Mouse (Mus musculus) stomach, embryonic 14.5 days (tissue): ENCODE results near the gene Catsper3. TPM values are rescaled to one million over a fixed set of nuclear protein-coding genes. Genes with fewer than 3 reads are reported as not detected.

Experiments
- ATAC-seq: fragments of 200-750 bp; cut with Nextera tagmentation; 2 replicates; pipeline ENCODE4 v1.8.0; 2017; ENCODE audit warnings: low read depth, moderate TSS enrichment; ENCODE audit not compliant: insufficient number of reproducible peaks, insufficient read depth, low FRiP score
- H3K27ac ChIP-seq: fragments of 300-500 bp; sonication (generic); 2 replicates; pipeline ENCODE4 v1.5.1; 2014; ENCODE audit warnings: mild to moderate bottlenecking, low read length, moderate library complexity, mixed read lengths
- H3K27me3 ChIP-seq: fragments of 300-500 bp; sonication (generic); 2 replicates; pipeline ENCODE4 v1.6.1; 2014; ENCODE audit warnings: low read length, control low read depth, mixed read lengths; ENCODE audit not compliant: control insufficient read depth, insufficient read depth
- H3K36me3 ChIP-seq: fragments of 300-500 bp; sonication (generic); 2 replicates; pipeline ENCODE4 v1.6.1; 2014; ENCODE audit warnings: mild to moderate bottlenecking, control low read depth, low read length, moderate library complexity, mixed read lengths; ENCODE audit not compliant: control insufficient read depth, insufficient read depth
- H3K4me1 ChIP-seq: fragments of 300-500 bp; sonication (generic); 2 replicates; pipeline ENCODE4 v1.6.1; 2014; ENCODE audit warnings: low read length, control low read depth, mixed read lengths; ENCODE audit not compliant: control insufficient read depth, insufficient read depth
- H3K4me2 ChIP-seq: fragments of 300-500 bp; sonication (generic); replicated peaks from 2 replicates; pipeline ENCODE4 v1.6.1; 2014; ENCODE audit warnings: low read depth, low read length, control low read depth
- H3K4me3 ChIP-seq: fragments of 300-500 bp; sonication (generic); 2 replicates; pipeline ENCODE4 v1.5.1; 2014; ENCODE audit warnings: low read depth, low read length, control low read depth
- H3K9ac ChIP-seq: fragments of 300-500 bp; sonication (generic); replicated peaks from 2 replicates; pipeline ENCODE4 v1.6.1; 2014; ENCODE audit warnings: low read depth, mild to moderate bottlenecking, control low read depth, low read length, moderate library complexity, mixed read lengths
- H3K9me3 ChIP-seq: fragments of 300-500 bp; sonication (generic); 2 replicates; pipeline ENCODE4 v1.6.1; 2016; ENCODE audit warnings: low read depth, low read length, control low read depth; ENCODE audit not compliant: control insufficient read depth
- WGBS: fragments of 180-500 bp; shearing (Covaris S2); extraction: QIAGEN DNeasy Blood & Tissue Kit; methylation state at CpG from one replicate; pipeline ENCODE4 v1.1.7; 2014; 5-methylcytosine and 5-hydroxymethylcytosine counted together
- polyA plus RNA-seq: library from polyadenylated mRNA; unstranded; fragments of >200 nt; fragmentation: Nextera tagmentation; extraction: Ambion mirVana; gene quantifications from 2 replicates; pipeline ENCODE4 v1.2.1, GENCODE M21; 2014

The Catsper3 gene
- polyA plus RNA-seq, 1 experiment from 2014 or later, result 0.43 TPM

DNA sequence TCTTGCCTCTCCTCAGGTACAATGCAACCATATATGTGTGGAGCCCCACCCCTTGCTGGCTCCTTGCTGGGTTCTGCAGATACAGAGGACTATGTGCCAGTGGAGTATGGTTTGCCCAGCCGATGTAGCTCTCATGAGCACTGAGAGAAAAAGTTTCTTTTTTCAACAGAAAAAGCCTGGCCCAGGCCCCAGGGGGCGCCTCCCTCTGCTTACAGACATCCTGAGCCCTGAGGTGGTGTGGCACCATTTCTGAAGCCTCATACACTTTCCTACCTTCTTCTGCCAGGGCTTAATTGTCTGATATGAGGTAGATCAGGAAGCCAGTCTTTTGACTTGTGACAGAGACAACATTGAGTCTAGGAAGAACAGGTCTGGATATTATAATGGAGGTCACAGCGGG, 67.8 kb downstream of the Catsper3 start:
- Histone ChIP-seq H3K9ac (no peak overlapping the region), H3K9me3 (no peaks in the 10 kb centered on the region), H3K4me1 (peaks cover 30% of the 10 kb centered on the region), H3K27me3 (no peaks in the 10 kb centered on the region), H3K4me2 (no peak overlapping the region), H3K27ac (no peak overlapping the region), H3K36me3 (no peaks in the 10 kb centered on the region), H3K4me3 (no peak overlapping the region)
- WGBS, result 69% methylated on average over 3 of the region's 3 CpGs
- ATAC-seq, result no peak

DNA sequence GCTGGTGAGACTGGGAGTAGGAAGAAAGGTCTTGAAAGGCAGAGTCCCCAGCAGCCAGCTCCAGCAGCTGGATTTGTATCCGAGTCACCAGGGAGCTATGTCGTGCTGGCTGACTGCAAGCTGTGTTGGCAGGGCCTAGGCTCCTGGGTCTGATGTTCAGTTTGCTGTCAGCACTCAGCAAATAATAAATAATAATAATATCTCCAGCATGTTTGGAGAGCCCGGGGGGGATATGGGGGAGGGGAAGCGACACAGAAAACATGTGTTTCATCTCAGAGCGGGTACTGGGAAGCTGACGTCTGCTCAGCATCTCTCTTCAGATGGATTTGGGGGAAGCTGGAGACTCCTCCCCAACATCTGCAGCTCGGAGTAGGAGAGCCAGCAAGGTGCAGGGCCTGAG, 71.4 kb downstream of the Catsper3 start:
- WGBS, result 30% methylated on average over 7 of the region's 7 CpGs
- H3K36me3 ChIP-seq, result no peaks in the 10 kb centered on the region
- H3K27ac ChIP-seq, result no peak overlapping the region
- H3K4me3 ChIP-seq, result no peak overlapping the region
- H3K9me3 ChIP-seq, result no peaks in the 10 kb centered on the region
- ATAC-seq, result 0 out of 2 replicates have a peak, but pooled peaks have one; percentile 34
- no peak overlapping the region for H3K4me2 ChIP-seq
- peaks cover 8% of the 10 kb centered on the region; the same call in 1 of the 2 replicates for H3K4me1 ChIP-seq
- H3K9ac ChIP-seq, result no peak overlapping the region
- no peaks in the 10 kb centered on the region for H3K27me3 ChIP-seq

DNA sequence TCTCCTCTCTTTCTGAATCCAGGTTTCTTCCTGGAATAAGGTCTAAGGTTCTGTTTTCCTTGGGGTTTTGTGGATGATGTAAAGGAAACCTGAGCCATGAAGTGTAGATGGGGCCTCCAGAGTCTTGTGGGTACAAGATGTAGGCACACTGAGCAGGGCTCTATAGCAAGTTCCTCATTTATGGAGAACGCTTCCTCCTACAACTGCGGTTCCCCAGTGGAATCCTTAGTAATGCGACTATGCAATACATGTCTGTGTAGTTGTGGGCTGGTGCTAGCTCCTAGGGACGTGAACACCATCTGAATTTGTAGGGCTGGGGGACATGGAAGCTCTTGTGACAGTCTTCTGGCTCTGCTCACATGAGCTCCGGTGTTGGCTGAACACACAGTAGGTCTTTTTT, 74.1 kb downstream of the Catsper3 start:
- no peak overlapping the region for H3K9ac ChIP-seq
- whole genome bisulfite sequencing, result 85% methylated on average over 5 of the region's 5 CpGs
- no peak overlapping the region for H3K4me2 ChIP-seq
- no peak overlapping the region for H3K27ac ChIP-seq
- H3K9me3 ChIP-seq, result no peaks in the 10 kb centered on the region
- ATAC-seq, result no peak
- H3K4me1 ChIP-seq, result peaks cover 10% of the 10 kb centered on the region; the same call in 1 of the 2 replicates
- H3K36me3 ChIP-seq, result no peaks in the 10 kb centered on the region
- no peaks in the 10 kb centered on the region for H3K27me3 ChIP-seq
- no peak overlapping the region for H3K4me3 ChIP-seq

Other genes starting within 250 kb of the Catsper3 start
- 61.5 and 67.6 TPM in 2 replicates for gene Ddx41, start 247.9 kb upstream of the Catsper3 start, polyA plus RNA-seq
- 30.9 and 39.6 TPM in 2 replicates for gene Fam193b, start 213.4 kb upstream of the Catsper3 start, polyA plus RNA-seq
- 74.3 and 85.2 TPM in 2 replicates for gene Tmed9, start 210.8 kb upstream of the Catsper3 start, polyA plus RNA-seq
- gene B4galt7, start 184.7 kb upstream of the Catsper3 start, polyA plus RNA-seq, result 21.0 and 24.9 TPM in 2 replicates
- gene Caml, start 161.6 kb upstream of the Catsper3 start, polyA plus RNA-seq, result 57.8 and 58.0 TPM in 2 replicates
- 41.1 and 45.4 TPM in 2 replicates for gene Ddx46, start 149.5 kb upstream of the Catsper3 start, polyA plus RNA-seq
- gene B230219D22Rik, start 91.4 kb upstream of the Catsper3 start, polyA plus RNA-seq, result 82.5 and 82.7 TPM in 2 replicates
- gene Txndc15, start 69.9 kb upstream of the Catsper3 start, polyA plus RNA-seq, result 88.2 and 91.3 TPM in 2 replicates
- gene Pcbd2, start 57.2 kb upstream of the Catsper3 start, polyA plus RNA-seq, result 70.1 and 85.2 TPM in 2 replicates
- 262 and 263 TPM in 2 replicates for gene Pitx1, start 51.6 kb downstream of the Catsper3 start, polyA plus RNA-seq